Mouse (Mus musculus): ENCODE data around the gene Arl5a. TPM values are rescaled to one million over a fixed set of nuclear protein-coding genes. Genes with fewer than 3 reads are reported as not detected.

Arl5a gene
- polyA plus RNA-seq (2015; fragmentation: Nextera tagmentation; extraction: Ambion mirVana), result 22.0 and 23.4 TPM in 2 replicates

- whole genome bisulfite sequencing, result 1% methylated on average over 48 of the region's 57 CpGs
- TF ChIP-seq CTCF (IDR thresholded peaks at IDR 0.05), result no peak
- no peak for TF ChIP-seq EP300 (IDR thresholded peaks at IDR 0.05)
- Histone ChIP-seq H3K4me2 (replicated peaks; ENCODE audit: low read depth, low read length) (peak within 1 kb of the TSS; percentile 61), H3K9ac (replicated peaks; ENCODE audit: low read depth) (peak within 1 kb of the TSS; percentile 89), H3K4me3 (ENCODE audit: low read depth, low read length) (peak within 1 kb of the TSS; percentile 96), H3K9me3 (ENCODE audit: low read length) (no peaks in the 10 kb centered on the region), H3K4me1 (ENCODE audit: insufficient read depth, low read depth, low read length) (peaks cover 16% of the 10 kb centered on the region; the same call in 1 of the 2 replicates), H3K27me3 (replicated peaks; ENCODE audit: insufficient read depth, low read length) (no peaks in the 10 kb centered on the region), H3K27ac (ENCODE audit: low read length) (peak within 1 kb of the TSS; percentile 90), H3K36me3 (ENCODE audit: insufficient read depth, low read length) (no peaks in the 10 kb centered on the region)
- peak; percentile 95 for DNase-seq (ENCODE audit: low spot score)
- peak; percentile 96 for ATAC-seq
Measured at GRCm38 (mm10) chr2:52424747-52425522, at the start of gene Arl5a. Gene Arl5a, minus strand, starts transcription at chr2:52424901.

- Histone ChIP-seq H3K9ac (replicated peaks; ENCODE audit: low read depth) (no peak overlapping the region), H3K36me3 (ENCODE audit: insufficient read depth, low read length) (no peaks in the 10 kb centered on the region), H3K4me2 (replicated peaks; ENCODE audit: low read depth, low read length) (no peak overlapping the region), H3K27me3 (replicated peaks; ENCODE audit: insufficient read depth, low read length) (no peaks in the 10 kb centered on the region), H3K4me3 (ENCODE audit: low read depth, low read length) (no peak overlapping the region), H3K9me3 (ENCODE audit: low read length) (no peaks in the 10 kb centered on the region), H3K27ac (ENCODE audit: low read length) (peak overlapping the region; percentile 60; the same call in 1 of the 2 replicates), H3K4me1 (ENCODE audit: insufficient read depth, low read depth, low read length) (no peaks in the 10 kb centered on the region)
- ATAC-seq, result peak; percentile 80
- TF ChIP-seq CTCF (IDR thresholded peaks at IDR 0.05) (no peak), EP300 (IDR thresholded peaks at IDR 0.05) (peak; percentile 73)
- peak; percentile 78 for DNase-seq (ENCODE audit: low spot score)
- 11% methylated on average over 4 of the region's 4 CpGs for WGBS
Measured at GRCm38 (mm10) chr2:52471545-52472291, 47.0 kb upstream of the Arl5a start.

GRCm38 (mm10) chr2:52470044-52470560, 45.4 kb upstream of the Arl5a start:
- no peak overlapping the region for H3K4me3 ChIP-seq (ENCODE audit: low read depth, low read length)
- no peak for TF ChIP-seq CTCF (IDR thresholded peaks at IDR 0.05)
- no peak for TF ChIP-seq EP300 (IDR thresholded peaks at IDR 0.05)
- H3K4me2 ChIP-seq (replicated peaks; ENCODE audit: low read depth, low read length), result no peak overlapping the region
- ATAC-seq (no peak), DNase-seq (ENCODE audit: low spot score) (no peak)
- H3K9ac ChIP-seq (replicated peaks; ENCODE audit: low read depth), result no peak overlapping the region
- no peak overlapping the region for H3K27ac ChIP-seq (ENCODE audit: low read length)
- WGBS, result 82% methylated on average over 4 of the region's 4 CpGs
- H3K36me3 ChIP-seq (ENCODE audit: insufficient read depth, low read length), result no peaks in the 10 kb centered on the region
- no peaks in the 10 kb centered on the region for H3K9me3 ChIP-seq (ENCODE audit: low read length)
- H3K4me1 ChIP-seq (ENCODE audit: insufficient read depth, low read depth, low read length), result no peaks in the 10 kb centered on the region
- no peaks in the 10 kb centered on the region for H3K27me3 ChIP-seq (replicated peaks; ENCODE audit: insufficient read depth, low read length)

- no peak for TF ChIP-seq CTCF (IDR thresholded peaks at IDR 0.05)
- no peak for TF ChIP-seq EP300 (IDR thresholded peaks at IDR 0.05)
Measured at GRCm38 (mm10) chr2:52467629-52468028, 42.9 kb upstream of the Arl5a start.

GRCm38 (mm10) chr2:52461206-52461967, 36.7 kb upstream of the Arl5a start:
- no peak overlapping the region for H3K27ac ChIP-seq (ENCODE audit: low read length)
- TF ChIP-seq EP300 (IDR thresholded peaks at IDR 0.05) (no peak), CTCF (IDR thresholded peaks at IDR 0.05) (no peak)
- H3K9ac ChIP-seq (replicated peaks; ENCODE audit: low read depth), result no peak overlapping the region
- whole genome bisulfite sequencing, result 64% methylated on average over 12 of the region's 12 CpGs
- H3K4me2 ChIP-seq (replicated peaks; ENCODE audit: low read depth, low read length), result no peak overlapping the region
- peak; percentile 23 for ATAC-seq
- no peaks in the 10 kb centered on the region for H3K36me3 ChIP-seq (ENCODE audit: insufficient read depth, low read length)
- DNase-seq (ENCODE audit: low spot score), result peak; percentile 25
- no peaks in the 10 kb centered on the region for H3K9me3 ChIP-seq (ENCODE audit: low read length)
- no peaks in the 10 kb centered on the region for H3K27me3 ChIP-seq (replicated peaks; ENCODE audit: insufficient read depth, low read length)
- no peak overlapping the region for H3K4me3 ChIP-seq (ENCODE audit: low read depth, low read length)
- H3K4me1 ChIP-seq (ENCODE audit: insufficient read depth, low read depth, low read length), result no peaks in the 10 kb centered on the region; the same call in 1 of the 2 replicates

More at GRCm38 (mm10) chr2:52467629-52468028, 42.9 kb upstream of the Arl5a start:
- no peak overlapping the region for H3K4me3 ChIP-seq (ENCODE audit: low read depth, low read length)
- H3K36me3 ChIP-seq (ENCODE audit: insufficient read depth, low read length), result no peaks in the 10 kb centered on the region
- no peak for ATAC-seq
- 65% methylated on average over 6 of the region's 6 CpGs for WGBS
- no peaks in the 10 kb centered on the region for H3K4me1 ChIP-seq (ENCODE audit: insufficient read depth, low read depth, low read length)
- H3K9me3 ChIP-seq (ENCODE audit: low read length), result no peaks in the 10 kb centered on the region
- no peak for DNase-seq (ENCODE audit: low spot score)
- H3K27ac ChIP-seq (ENCODE audit: low read length), result no peak overlapping the region
- H3K4me2 ChIP-seq (replicated peaks; ENCODE audit: low read depth, low read length), result no peak overlapping the region
- H3K27me3 ChIP-seq (replicated peaks; ENCODE audit: insufficient read depth, low read length), result no peaks in the 10 kb centered on the region
- H3K9ac ChIP-seq (replicated peaks; ENCODE audit: low read depth), result no peak overlapping the region
